Mouse (Mus musculus): ENCODE data around the gene 1110004F10Rik. TPM values are rescaled to one million over a fixed set of nuclear protein-coding genes. Genes with fewer than 3 reads are reported as not detected.
A peak's percentile ranks its signal among the peaks of the same experiment; 100 is the strongest.

The 1110004F10Rik gene
- polyA plus RNA-seq, 1 experiment = 69.7 TPM

DNA sequence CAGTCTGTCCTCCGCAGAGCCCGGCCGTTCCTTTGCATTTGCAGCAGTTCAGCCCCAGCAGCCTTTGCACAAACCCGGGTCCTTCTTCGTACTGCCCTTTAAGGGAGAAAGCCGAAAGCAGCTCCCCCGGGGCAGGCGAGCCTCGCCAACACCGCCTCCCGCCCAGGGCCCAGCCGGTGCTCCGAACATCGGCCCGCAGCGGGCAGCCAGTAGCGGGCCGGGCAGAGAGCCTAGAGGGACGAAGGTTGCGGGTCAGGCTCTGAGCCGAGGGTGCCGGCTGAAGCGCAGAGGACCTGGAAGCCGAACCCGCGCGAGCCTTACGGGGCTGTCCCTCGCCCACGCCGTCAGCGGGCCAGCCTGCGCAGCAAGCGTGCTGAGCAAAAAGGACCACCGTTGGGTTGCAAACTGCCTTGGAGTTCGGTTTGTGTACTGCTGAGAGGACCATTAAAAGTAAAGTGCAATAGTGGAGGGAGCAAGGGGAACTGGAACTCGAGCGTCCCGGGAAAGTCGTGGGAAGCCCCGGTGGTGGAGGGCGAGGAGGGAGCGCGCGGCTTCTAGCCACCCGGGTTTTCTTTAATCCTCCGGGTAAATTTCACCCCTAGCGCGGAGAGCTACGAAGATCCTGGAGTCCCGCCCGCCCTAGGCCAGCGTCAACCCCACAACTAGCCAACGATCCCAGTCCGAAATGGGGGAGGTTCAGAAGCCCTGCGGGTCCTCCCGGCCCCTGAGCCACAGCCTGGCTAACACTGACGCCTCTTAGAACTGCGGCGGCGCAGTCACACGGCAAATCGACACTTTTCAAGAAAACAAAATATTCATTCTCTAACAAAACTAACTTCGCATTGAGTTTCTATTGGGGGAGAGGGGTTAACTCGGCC lies 7.2 kb upstream of the 1110004F10Rik start:
- TF ChIP-seq MYOD1 (IDR thresholded peaks at IDR 0.05; ENCODE audit: control insufficient read depth in 1 of 3, insufficient read length in 2 of 3, low read depth in 2 of 3) (no peak), TCF12 (IDR thresholded peaks at IDR 0.05; ENCODE audit: insufficient read depth, poor library complexity, severe bottlenecking) (no peak), POLR2A (IDR thresholded peaks at IDR 0.05; ENCODE audit: insufficient read length, low read depth) (no peak), CEBPB (IDR thresholded peaks at IDR 0.05; ENCODE audit: insufficient read depth, poor library complexity, severe bottlenecking) (no peak), TCF3 (IDR thresholded peaks at IDR 0.05; ENCODE audit: insufficient read length, low read depth) (no peak), E2F4 (IDR thresholded peaks at IDR 0.05; ENCODE audit: insufficient read depth) (no peak), USF1 (IDR thresholded peaks at IDR 0.05; ENCODE audit: low read depth) (no peak)
- no peaks in the 10 kb centered on the region for H3K36me3 ChIP-seq (ENCODE audit: control insufficient read depth, insufficient read depth)
- no peaks in the 10 kb centered on the region for H3K79me2 ChIP-seq (ENCODE audit: control insufficient read depth, insufficient read depth)
- H3K4me2 ChIP-seq (ENCODE audit: low read depth) = peak overlapping the region; percentile 80
- peaks cover 30% of the 10 kb centered on the region for H3K27me3 ChIP-seq (ENCODE audit: control insufficient read depth, insufficient read depth, insufficient read length)
- peak overlapping the region; percentile 14 for H3ac ChIP-seq (ENCODE audit: control insufficient read depth, insufficient read length)
- peak overlapping the region; percentile 11 for H3K4me3 ChIP-seq

DNA sequence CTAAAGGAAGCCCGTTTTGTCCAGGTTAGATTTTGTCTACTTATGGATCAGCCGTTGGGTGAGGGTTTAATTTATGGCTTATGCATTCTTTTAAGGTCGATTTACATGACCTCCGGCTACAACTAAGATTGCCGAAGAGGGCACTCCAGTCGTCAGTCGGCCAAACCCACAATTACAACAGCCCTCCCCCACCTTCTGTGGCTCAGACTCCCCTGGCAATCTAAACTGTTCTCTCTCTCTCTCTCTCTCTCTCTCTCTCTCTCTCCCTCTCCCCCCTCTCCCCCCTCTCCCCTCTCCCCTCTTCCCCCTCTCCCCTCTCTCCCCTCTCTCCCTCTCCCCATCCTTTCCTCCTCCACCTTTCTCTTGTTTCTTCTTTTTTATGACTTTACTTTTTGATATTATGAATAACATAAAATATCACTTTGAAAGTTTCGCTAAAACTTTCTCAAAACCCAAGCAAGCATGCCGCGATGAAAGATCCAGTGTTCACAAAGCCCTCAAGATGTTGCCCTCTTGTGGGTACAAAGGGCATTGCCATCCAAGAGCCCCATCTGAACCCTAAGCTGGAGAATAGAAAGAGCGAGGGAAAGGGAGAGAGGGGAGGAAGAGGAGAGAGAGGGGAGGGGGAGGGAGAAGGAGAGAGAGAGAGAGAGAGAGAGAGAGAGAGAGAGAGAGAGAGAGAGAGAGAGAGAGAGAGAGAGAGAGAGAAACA lies 6.4 kb upstream of the 1110004F10Rik start:
- Histone ChIP-seq H3ac (ENCODE audit: control insufficient read depth, insufficient read length) (peak overlapping the region; percentile 14), H3K79me2 (ENCODE audit: control insufficient read depth, insufficient read depth) (no peaks in the 10 kb centered on the region), H3K4me3 (peak overlapping the region; percentile 11), H3K27me3 (ENCODE audit: control insufficient read depth, insufficient read depth, insufficient read length) (peaks cover 30% of the 10 kb centered on the region), H3K4me2 (ENCODE audit: low read depth) (peak overlapping the region; percentile 80), H3K36me3 (ENCODE audit: control insufficient read depth, insufficient read depth) (no peaks in the 10 kb centered on the region)
- no peak for TF ChIP-seq POLR2AphosphoS2 (IDR thresholded peaks at IDR 0.05; ENCODE audit: insufficient read length, low read depth)

DNA sequence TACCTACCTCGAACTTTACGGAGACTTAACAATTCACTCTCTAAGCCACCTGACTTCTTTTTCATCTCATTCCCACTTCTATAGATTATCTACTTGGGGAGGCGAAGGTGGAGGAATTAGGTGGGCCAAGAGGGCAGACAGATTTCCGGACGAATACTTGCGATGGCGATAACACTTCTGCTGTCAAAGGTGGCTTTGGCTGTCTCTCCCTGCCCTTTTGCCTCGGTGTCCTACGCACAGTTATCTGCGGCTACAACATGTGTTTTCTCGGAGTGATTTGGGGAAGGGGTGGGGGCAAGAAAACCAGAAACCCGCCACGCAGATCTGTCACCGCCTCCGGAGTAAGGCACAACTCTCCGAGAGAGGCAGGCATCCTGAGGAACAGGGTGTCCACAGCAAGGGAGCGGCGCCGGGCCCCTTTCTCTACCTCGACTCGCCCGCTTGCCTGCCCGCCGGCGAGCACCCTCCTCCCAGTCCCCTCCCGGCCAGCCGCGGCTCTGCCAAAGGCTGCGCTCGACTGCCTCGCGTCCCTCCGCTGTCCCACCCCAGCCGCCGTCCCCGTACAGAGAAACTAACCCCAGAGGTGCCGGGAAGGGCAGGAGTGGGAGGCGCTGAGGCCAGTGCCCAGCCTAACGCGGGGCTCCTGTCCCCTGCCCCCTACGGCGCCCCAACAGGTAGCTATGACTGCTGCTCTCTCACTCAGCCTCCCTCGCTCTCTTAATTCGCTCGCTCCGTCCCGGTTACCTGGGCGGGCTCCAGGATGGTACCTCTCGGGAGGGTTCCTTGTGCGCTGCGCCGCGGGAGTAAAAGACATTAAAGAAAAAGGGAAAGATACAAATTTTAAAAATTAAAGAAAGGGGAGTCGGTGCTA lies 5.6 kb upstream of the 1110004F10Rik start:
- peaks cover 34% of the 10 kb centered on the region for H3K27me3 ChIP-seq (ENCODE audit: control insufficient read depth, insufficient read depth, insufficient read length)
- no peaks in the 10 kb centered on the region for H3K79me2 ChIP-seq (ENCODE audit: control insufficient read depth, insufficient read depth)
- no peaks in the 10 kb centered on the region for H3K36me3 ChIP-seq (ENCODE audit: control insufficient read depth, insufficient read depth)
- peak overlapping the region; percentile 5 for H3K4me2 ChIP-seq (ENCODE audit: low read depth)
- H3K4me3 ChIP-seq = no peak overlapping the region
- no peak for TF ChIP-seq POLR2AphosphoS2 (IDR thresholded peaks at IDR 0.05; ENCODE audit: insufficient read length, low read depth)
- H3ac ChIP-seq (ENCODE audit: control insufficient read depth, insufficient read length) = no peak overlapping the region

DNA sequence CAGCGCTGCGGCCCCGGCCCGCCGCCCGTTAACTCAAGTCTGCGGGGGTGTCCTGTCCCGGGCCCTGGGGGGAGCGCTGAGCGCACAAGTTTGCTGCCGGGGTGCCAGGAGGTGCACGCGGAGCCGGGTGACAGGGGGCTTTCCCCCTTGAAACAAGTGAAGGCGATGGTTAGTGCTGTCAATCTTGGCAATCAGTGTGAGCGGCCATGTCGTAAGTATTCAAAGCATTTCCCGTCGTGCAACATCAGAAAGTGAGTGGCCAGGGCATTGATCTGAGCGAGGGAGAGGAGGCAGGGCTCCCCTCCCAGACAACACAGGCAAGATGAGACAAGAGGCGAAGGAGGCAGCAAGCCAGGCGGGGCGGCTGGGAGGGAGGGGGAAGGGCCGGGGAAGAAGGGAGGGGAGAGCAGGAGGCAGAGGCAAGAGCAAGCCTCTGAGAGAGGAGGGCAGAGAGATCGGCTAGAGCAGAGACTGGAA lies 4.9 kb upstream of the 1110004F10Rik start:
- no peak overlapping the region for H3ac ChIP-seq (ENCODE audit: control insufficient read depth, insufficient read length)
- peaks cover 39% of the 10 kb centered on the region for H3K27me3 ChIP-seq (ENCODE audit: control insufficient read depth, insufficient read depth, insufficient read length)
- no peak overlapping the region for H3K4me3 ChIP-seq
- no peak overlapping the region for H3K4me2 ChIP-seq (ENCODE audit: low read depth)
- no peaks in the 10 kb centered on the region for H3K79me2 ChIP-seq (ENCODE audit: control insufficient read depth, insufficient read depth)
- no peak for TF ChIP-seq MYOG (IDR thresholded peaks at IDR 0.05; ENCODE audit: control insufficient read depth in 1 of 3, insufficient read depth in 1 of 3, insufficient read length in 2 of 3, low read depth in 2 of 3)
- TF ChIP-seq SRF (IDR thresholded peaks at IDR 0.05; ENCODE audit: control insufficient read depth, insufficient read length, low read depth) = no peak
- TF ChIP-seq POLR2A (IDR thresholded peaks at IDR 0.05; ENCODE audit: insufficient read length, low read depth) = no peak
- H3K36me3 ChIP-seq (ENCODE audit: control insufficient read depth, insufficient read depth) = no peaks in the 10 kb centered on the region

DNA sequence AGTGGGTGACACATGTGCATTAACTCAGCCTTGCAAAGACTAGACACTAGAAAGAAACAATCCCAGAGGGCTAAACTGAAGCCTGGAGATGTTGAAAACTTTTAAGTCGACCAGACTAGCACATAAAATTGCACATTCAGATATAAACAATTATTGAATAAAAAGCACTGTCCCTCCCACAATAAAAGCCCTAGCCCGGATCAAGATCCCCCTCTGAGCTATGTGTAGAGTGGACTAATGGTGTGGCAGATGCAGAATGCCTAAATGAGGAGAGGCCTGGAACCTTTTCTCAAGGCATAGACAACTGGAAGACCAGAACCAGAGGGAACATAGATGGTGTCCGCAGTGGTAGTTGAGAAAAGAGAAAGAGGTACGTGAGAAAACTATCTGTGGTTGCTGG lies 3.7 kb upstream of the 1110004F10Rik start:
- TF ChIP-seq TCF12 (IDR thresholded peaks at IDR 0.05; ENCODE audit: insufficient read depth, poor library complexity, severe bottlenecking) (no peak), MYOG (IDR thresholded peaks at IDR 0.05; ENCODE audit: control insufficient read depth in 1 of 3, insufficient read depth in 1 of 3, insufficient read length in 2 of 3, low read depth in 2 of 3) (no peak), REST (IDR thresholded peaks at IDR 0.05; ENCODE audit: insufficient read depth, insufficient read length) (no peak), E2F4 (IDR thresholded peaks at IDR 0.05; ENCODE audit: insufficient read depth) (no peak), SRF (IDR thresholded peaks at IDR 0.05; ENCODE audit: control insufficient read depth, insufficient read length, low read depth) (no peak), USF1 (IDR thresholded peaks at IDR 0.05; ENCODE audit: low read depth) (no peak), TCF3 (IDR thresholded peaks at IDR 0.05; ENCODE audit: insufficient read length, low read depth) (no peak), MAX (IDR thresholded peaks at IDR 0.05; ENCODE audit: low read depth) (no peak), POLR2A (IDR thresholded peaks at IDR 0.05; ENCODE audit: insufficient read length, low read depth) (no peak), POLR2AphosphoS2 (IDR thresholded peaks at IDR 0.05; ENCODE audit: insufficient read length, low read depth) (no peak), CEBPB (IDR thresholded peaks at IDR 0.05; ENCODE audit: insufficient read depth, poor library complexity, severe bottlenecking) (no peak), MYOD1 (IDR thresholded peaks at IDR 0.05; ENCODE audit: control insufficient read depth in 1 of 3, insufficient read length in 2 of 3, low read depth in 2 of 3) (no peak)
- Histone ChIP-seq H3K4me2 (ENCODE audit: low read depth) (no peak overlapping the region), H3K79me2 (ENCODE audit: control insufficient read depth, insufficient read depth) (no peaks in the 10 kb centered on the region), H3K27me3 (ENCODE audit: control insufficient read depth, insufficient read depth, insufficient read length) (peaks cover 37% of the 10 kb centered on the region), H3ac (ENCODE audit: control insufficient read depth, insufficient read length) (no peak overlapping the region), H3K36me3 (ENCODE audit: control insufficient read depth, insufficient read depth) (no peaks in the 10 kb centered on the region), H3K4me3 (no peak overlapping the region)
